Mouse (Mus musculus): ENCODE measurements around the gene Trim61. TPM values are rescaled to one million over a fixed set of nuclear protein-coding genes. Genes with fewer than 3 reads are reported as not detected.
"Not testable (repeated sequence)": the region's sequence is repeated elsewhere in the genome, so short reads cannot be mapped to it uniquely, and the experiment has no call there.

Trim61 gene
- polyA plus RNA-seq, 1 experiment from 2014 or later: not detected

DNA sequence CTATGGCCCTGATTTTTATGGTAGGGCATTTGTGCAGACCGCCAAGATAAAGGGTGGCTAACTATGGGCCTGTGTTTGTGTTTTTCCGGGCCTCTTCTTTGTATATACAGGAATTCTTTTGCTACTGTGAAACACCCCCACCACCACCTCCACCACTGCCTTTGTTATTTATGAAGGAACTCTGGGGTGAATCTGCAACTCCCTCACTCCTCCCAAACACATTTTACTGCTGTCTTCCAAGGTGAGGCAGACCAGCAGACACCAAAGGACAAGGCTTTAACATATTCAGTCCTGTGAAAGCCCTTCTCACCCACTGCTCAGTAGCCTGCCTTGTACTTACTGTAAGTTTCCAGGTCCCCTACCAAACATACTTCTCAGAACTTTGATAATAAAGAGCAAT lies 15.8 kb upstream of the Trim61 start:
- Histone ChIP-seq H3K4me1 (peaks cover 43% of the 10 kb centered on the region), H3K4me3 (no peak overlapping the region), H3K27me3 (ENCODE audit: low read depth, poor library complexity, severe bottlenecking) (no peaks in the 10 kb centered on the region), H3K9me3 (replicated peaks) (no peaks in the 10 kb centered on the region), H3K27ac (peak overlapping the region; percentile 50; the same call in 1 of the 2 replicates), H3K36me3 (no peaks in the 10 kb centered on the region)
- 22% methylated on average over 2 of the region's 2 CpGs for WGBS
- DNase-seq (ENCODE audit: low spot score): no peak

DNA sequence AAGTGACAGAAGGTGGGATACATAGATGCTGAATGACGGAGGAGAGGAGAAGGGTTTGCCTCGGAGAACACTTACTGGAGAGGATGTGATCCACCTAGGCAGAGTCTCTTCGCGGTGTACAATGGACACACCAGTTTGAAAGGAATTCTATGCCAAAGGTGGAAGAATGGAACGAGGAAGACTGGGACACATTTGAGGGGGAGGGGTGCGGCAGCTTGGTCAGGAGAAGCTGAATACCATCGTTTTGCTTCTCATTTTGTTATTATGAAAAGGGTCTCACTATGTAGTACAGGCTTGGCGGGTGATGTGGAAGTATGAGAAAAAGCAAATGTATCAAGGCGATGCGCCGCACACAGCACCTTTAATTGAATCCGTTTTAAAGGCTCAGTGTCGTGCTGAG lies 14.7 kb upstream of the Trim61 start:
- peaks cover 43% of the 10 kb centered on the region for H3K4me1 ChIP-seq
- 87% methylated on average over 13 of the region's 13 CpGs for WGBS
- H3K36me3 ChIP-seq: no peaks in the 10 kb centered on the region
- H3K4me3 ChIP-seq: no peak overlapping the region
- no peak overlapping the region for H3K27ac ChIP-seq
- no peaks in the 10 kb centered on the region for H3K27me3 ChIP-seq (ENCODE audit: low read depth, poor library complexity, severe bottlenecking)
- DNase-seq (ENCODE audit: low spot score): no peak
- no peaks in the 10 kb centered on the region for H3K9me3 ChIP-seq (replicated peaks)

DNA sequence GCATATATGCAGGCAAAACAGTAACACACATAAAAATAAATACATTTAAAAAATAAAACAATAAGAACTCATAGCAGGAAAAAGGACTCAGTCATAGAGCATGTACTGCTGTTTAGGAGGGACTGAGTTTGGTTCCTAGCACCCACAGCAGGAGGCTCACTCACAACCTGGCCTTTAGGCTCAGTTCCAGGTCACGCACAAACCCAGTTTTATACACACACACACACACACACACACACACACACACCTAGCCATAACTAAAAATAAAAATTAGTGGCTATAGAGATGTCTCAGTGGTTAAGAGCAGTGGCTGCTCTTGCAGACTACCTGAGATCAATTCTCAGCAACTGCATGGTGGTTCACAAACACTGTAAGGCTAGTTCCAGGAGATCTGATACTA lies 13.8 kb upstream of the Trim61 start:
- peaks cover 36% of the 10 kb centered on the region for H3K4me1 ChIP-seq
- no peak for DNase-seq (ENCODE audit: low spot score)
- no peak overlapping the region for H3K27ac ChIP-seq
- no peaks in the 10 kb centered on the region for H3K36me3 ChIP-seq
- 100% methylated on average over 1 of the region's 1 CpGs for WGBS
- H3K27me3 ChIP-seq (ENCODE audit: low read depth, poor library complexity, severe bottlenecking): no peaks in the 10 kb centered on the region
- H3K9me3 ChIP-seq (replicated peaks): no peaks in the 10 kb centered on the region
- no peak overlapping the region for H3K4me3 ChIP-seq

DNA sequence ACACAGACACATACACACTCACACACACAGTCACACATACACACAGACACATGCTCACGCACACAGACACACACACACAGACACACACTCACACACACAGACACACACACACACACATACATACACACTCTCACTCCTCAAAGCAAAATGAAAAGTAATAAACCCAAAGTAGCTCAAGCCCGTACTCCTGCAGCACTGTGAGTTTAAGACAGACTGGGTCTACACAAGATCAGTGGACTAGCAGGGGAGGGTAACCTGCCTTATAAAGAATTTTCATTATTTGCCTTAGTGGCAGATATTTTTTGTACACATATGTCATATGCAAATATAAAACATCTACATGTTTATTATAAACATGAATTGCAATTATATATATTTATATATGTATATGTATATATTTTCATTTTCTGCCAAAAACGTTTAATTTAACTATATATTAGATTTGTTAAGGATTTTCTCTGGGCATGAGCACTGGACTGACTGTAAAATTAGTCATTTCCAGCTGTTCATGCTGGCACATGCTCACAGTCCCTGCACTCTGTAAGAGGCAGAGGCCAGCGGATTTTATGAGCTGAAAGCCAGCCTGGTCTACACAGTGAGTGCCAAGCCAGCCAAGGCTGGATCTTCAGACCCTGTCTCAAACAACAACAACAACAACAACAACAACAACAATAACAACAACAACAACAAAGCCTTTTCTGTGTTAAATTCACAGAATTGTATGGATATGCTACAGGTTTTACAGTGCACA lies 12.6 kb upstream of the Trim61 start:
- Histone ChIP-seq H3K4me1 (peaks cover 26% of the 10 kb centered on the region), H3K9me3 (replicated peaks) (no peaks in the 10 kb centered on the region), H3K27ac (no peak overlapping the region), H3K36me3 (no peaks in the 10 kb centered on the region), H3K27me3 (ENCODE audit: low read depth, poor library complexity, severe bottlenecking) (no peaks in the 10 kb centered on the region), H3K4me3 (no peak overlapping the region)
- DNase-seq (ENCODE audit: low spot score): no peak
- 85% methylated on average over 4 of the region's 4 CpGs for WGBS

DNA sequence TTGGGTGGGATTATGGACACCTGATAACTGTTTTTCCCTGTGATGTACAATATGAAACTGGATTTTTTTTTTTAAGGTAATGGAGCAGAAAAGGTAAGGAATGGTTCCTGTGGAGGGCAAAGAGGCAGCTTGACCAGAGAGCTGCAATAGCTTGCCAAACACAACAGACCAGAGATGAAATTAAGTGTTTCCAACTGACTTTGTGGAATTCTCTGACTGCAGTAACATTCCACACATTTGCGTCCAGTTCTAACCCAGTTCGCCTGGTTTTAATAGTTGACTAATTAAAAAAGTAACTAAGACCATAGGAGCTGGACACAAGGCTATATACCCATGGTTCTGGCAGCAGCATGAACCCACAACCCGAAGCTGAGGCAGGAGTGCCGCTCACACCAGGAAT lies 11.5 kb upstream of the Trim61 start:
- no peak for DNase-seq (ENCODE audit: low spot score)
- 76% methylated on average over 4 of the region's 4 CpGs for WGBS
- Histone ChIP-seq H3K27me3 (ENCODE audit: low read depth, poor library complexity, severe bottlenecking) (no peaks in the 10 kb centered on the region), H3K36me3 (no peaks in the 10 kb centered on the region), H3K27ac (no peak overlapping the region), H3K4me1 (peaks cover 15% of the 10 kb centered on the region), H3K9me3 (replicated peaks) (no peaks in the 10 kb centered on the region), H3K4me3 (no peak overlapping the region)

DNA sequence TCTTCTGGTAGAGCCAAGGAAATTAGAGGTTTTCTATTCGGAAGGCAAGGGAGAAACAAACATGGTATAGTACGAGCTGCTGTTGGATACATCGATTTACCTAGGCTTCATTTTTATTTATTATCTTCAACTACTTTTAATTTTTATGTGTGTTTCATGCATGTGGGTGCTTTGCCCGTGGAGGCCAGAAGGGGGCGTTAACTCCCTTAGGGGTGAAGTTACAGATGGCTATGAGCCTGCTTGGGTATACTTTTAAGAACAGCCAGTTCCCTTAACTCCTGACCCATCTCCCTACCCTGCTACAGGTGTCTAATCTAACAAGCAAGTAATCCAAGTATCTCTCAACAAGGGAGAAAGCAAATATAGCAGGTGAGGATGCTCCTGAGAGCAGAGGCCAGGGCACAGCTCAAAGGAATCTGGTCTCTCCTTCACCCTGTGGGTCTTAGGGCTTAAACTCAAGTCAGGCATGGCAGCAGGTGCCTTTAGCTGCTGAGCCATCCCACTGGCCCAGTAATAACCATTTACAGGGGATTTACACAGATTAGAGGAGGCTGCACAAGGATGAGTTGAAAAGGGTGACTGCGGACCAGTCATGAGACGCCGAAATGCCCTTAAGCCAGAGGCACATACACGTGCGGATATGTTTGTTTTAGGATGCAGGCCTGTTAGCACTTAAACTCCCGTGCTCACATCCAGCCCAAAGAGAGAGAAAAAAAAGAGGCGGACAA lies 10.8 kb upstream of the Trim61 start:
- WGBS: 83% methylated on average over 12 of the region's 12 CpGs

DNA sequence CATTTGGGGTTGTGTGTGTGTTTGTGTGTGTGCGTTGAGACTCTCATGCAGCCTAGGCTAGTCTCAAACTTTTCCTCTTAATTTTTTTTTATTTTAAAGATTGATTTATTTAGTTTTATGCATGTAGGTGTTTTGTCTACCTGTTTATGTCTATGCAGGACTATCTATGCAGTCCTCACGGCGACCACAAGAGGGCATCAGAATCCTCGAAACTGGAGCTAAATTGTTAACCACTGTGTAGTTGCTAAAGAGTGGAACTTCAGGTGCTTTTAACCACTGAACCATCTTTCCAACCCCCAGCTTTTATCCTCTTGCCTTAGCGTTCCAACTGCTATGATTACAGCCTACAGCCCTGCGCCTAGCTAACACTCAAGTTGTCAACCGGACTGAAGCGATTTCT lies 4.2 kb upstream of the Trim61 start:
- Histone ChIP-seq H3K36me3 (no peaks in the 10 kb centered on the region), H3K9me3 (replicated peaks) (no peaks in the 10 kb centered on the region), H3K27me3 (ENCODE audit: low read depth, poor library complexity, severe bottlenecking) (no peaks in the 10 kb centered on the region), H3K4me3 (no peak overlapping the region), H3K27ac (no peak overlapping the region), H3K4me1 (no peaks in the 10 kb centered on the region)
- peak; percentile 79 for DNase-seq (ENCODE audit: low spot score)
- WGBS: 51% methylated on average over 8 of the region's 8 CpGs

More for the DNA sequence above, 10.8 kb upstream of the Trim61 start:
- peaks cover 8% of the 10 kb centered on the region for H3K4me1 ChIP-seq
- no peak overlapping the region for H3K4me3 ChIP-seq
- no peak for DNase-seq (ENCODE audit: low spot score)
- no peaks in the 10 kb centered on the region for H3K27me3 ChIP-seq (ENCODE audit: low read depth, poor library complexity, severe bottlenecking)
- H3K27ac ChIP-seq: no peak overlapping the region
- no peaks in the 10 kb centered on the region for H3K36me3 ChIP-seq
- no peaks in the 10 kb centered on the region for H3K9me3 ChIP-seq (replicated peaks)

DNA sequence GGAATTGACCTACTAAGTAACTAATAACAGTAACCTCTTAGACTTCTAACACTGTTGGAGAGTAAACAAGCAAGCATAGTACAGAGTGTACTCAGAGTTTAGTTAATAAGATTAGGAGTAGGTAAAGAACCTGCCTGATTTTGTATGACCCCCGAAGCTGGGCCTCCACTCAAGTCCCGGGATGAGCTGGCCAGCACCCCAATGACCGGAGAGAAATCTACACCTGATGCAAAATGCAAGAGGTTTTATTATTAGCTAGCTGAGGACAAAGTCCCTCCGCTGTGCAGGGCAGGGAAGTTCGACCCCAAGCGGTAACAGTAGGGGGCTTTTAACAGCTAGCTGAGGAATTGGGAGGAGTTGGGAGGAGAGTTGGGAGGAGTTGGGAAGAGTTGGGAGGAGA lies 10.7 kb downstream of the Trim61 start:
- WGBS: 80% methylated on average over 6 of the region's 6 CpGs
- H3K27me3 ChIP-seq (ENCODE audit: low read depth, poor library complexity, severe bottlenecking); DNase-seq (ENCODE audit: low spot score): not testable (repeated sequence)

DNA sequence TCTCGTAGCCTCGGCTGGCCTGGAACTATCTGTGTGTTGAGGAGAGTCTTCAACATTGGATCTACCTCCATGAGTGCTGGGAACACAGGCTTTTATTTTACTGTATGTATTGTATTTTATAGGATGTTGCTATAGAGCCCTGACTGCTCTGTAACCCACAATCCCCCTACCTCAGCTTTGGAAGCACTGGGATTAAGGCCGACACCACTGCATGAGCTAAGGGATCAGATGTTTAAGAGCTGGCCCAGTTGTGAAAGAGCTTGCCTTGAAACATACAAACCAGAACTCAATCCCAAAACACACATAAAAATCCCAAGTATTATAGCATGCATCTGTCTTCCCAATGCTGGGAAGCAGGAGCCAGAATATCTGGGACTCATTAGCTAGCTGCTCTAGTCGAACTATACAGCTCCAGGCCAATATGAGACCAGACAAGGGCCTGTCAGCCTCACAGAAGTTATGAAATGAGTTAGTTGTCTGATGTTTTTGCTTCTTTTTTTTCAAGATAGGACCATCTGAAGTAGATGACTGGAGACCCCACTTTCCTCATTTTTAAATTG lies 19.4 kb downstream of the Trim61 start:
- DNase-seq (ENCODE audit: low spot score): no peak
- Histone ChIP-seq H3K4me3 (no peak overlapping the region), H3K9me3 (replicated peaks) (no peaks in the 10 kb centered on the region), H3K4me1 (no peaks in the 10 kb centered on the region), H3K27me3 (ENCODE audit: low read depth, poor library complexity, severe bottlenecking) (no peaks in the 10 kb centered on the region), H3K36me3 (no peaks in the 10 kb centered on the region), H3K27ac (no peak overlapping the region)
- 86% methylated on average over 4 of the region's 4 CpGs for WGBS

More for the DNA sequence above, 10.7 kb downstream of the Trim61 start:
- not testable (repeated sequence) for H3K4me1 ChIP-seq; H3K36me3 ChIP-seq; H3K9me3 ChIP-seq (replicated peaks); H3K27ac ChIP-seq; H3K4me3 ChIP-seq

DNA sequence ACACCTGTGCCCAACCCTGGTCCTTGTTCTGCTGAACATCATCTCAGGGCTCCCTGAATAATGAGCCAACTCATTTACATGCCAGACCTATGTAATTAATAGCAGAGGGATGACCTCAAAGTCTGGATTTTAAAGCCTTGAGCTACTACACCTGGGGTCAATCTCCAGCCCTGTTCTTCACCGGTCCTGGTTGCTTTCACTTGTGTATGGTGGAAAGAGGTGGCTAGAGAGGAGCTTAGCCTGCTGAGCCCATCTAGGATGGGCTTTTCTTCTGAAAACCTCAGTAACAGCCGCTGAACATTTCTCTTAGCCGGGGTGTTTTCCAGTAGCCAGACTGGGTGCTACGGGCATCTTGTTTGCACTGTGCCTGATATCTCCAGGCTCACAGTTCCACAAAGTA lies 30.6 kb downstream of the Trim61 start, which contains the start of gene Trim75:
Gene Trim75, minus strand, starts transcription at position 101 of the 400 bp plus-strand sequence.
- peaks cover 9% of the 10 kb centered on the region; the same call in 1 of the 2 replicates for H3K4me1 ChIP-seq
- H3K27me3 ChIP-seq (ENCODE audit: low read depth, poor library complexity, severe bottlenecking): no peaks in the 10 kb centered on the region
- 88% methylated on average over 4 of the region's 4 CpGs for WGBS
- H3K36me3 ChIP-seq: no peaks in the 10 kb centered on the region
- DNase-seq (ENCODE audit: low spot score): no peak
- H3K9me3 ChIP-seq (replicated peaks): no peaks in the 10 kb centered on the region
- H3K27ac ChIP-seq: no peak within 1 kb of the TSS
- no peak within 1 kb of the TSS for H3K4me3 ChIP-seq

DNA sequence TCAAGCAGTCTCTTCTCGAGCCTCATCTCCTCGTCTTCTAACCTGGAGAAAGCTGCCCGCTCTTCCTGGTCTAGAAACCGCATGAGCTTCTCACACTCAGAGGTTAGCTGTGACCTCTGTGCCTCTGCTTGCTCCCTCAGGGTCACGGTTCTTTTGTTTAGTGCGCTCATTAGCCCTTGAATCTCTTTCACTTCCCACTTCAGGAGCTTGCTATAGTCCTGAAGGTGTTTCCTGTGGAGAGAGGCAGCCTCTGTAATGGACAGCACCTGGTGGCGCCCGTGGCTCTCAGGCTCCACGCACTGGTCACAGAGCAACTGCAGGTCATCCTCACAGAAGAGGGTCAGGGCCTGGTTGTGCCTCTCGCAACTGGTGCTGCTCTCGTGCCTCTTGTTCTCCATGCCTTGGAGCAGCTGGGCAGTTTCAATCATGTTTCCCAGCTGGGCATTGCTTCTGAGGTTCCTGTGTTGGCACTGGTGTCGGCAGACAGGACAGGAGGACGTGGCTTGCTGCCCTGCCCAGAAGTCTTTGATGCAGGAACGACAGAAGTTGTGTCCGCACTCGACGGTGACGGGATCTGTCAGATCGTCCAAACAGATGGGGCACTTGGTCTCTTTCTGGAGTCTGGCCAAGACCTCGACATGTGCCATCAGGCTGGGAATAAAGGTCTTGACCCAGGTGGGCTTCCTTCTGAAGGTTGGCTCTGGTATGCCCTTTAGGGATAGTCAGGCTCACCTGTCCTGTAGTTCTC lies 35.0 kb downstream of the Trim61 start:
- H3K4me1 ChIP-seq: peaks cover 9% of the 10 kb centered on the region; the same call in 1 of the 2 replicates
- no peak overlapping the region for H3K4me3 ChIP-seq
- no peaks in the 10 kb centered on the region for H3K27me3 ChIP-seq (ENCODE audit: low read depth, poor library complexity, severe bottlenecking)
- H3K27ac ChIP-seq: no peak overlapping the region
- WGBS: 80% methylated on average over 20 of the region's 20 CpGs
- DNase-seq (ENCODE audit: low spot score): peak; percentile 31
- H3K9me3 ChIP-seq (replicated peaks): no peaks in the 10 kb centered on the region
- H3K36me3 ChIP-seq: no peaks in the 10 kb centered on the region
